Mouse (Mus musculus) spleen, postnatal 4 days (tissue): ENCODE data around the gene Fam53b.
A peak's percentile ranks its signal among the peaks of the same experiment; 100 is the strongest.

ENCODE experiments used
- DNase-seq, 2 experiments: peaks; one replicate each; pipeline ENCODE4 v3.0.0; 2022; ENCODE audit warnings: low spot score in 2 of 2

Fam53b gene

GRCm38 (mm10) chr7:132711579-132711978, 102.1 kb downstream of the Fam53b start:
- DNase-seq, result no peak

GRCm38 (mm10) chr7:132705130-132705529, 108.6 kb downstream of the Fam53b start:
- DNase-seq, result peak in 1 of 2 experiments; percentile 62

- no peak for DNase-seq
These were observed 109.3 kb downstream of the Fam53b start for GRCm38 (mm10) chr7:132704310-132704875.

- no peak for DNase-seq
These were observed 110.0 kb downstream of the Fam53b start for GRCm38 (mm10) chr7:132703515-132704309.

- no peak for DNase-seq
These were observed 111.1 kb downstream of the Fam53b start for GRCm38 (mm10) chr7:132702492-132703070.

GRCm38 (mm10) chr7:132702024-132702423, 111.7 kb downstream of the Fam53b start:
- no peak for DNase-seq

GRCm38 (mm10) chr7:132701412-132701811, 112.3 kb downstream of the Fam53b start:
- no peak for DNase-seq

- no peak for DNase-seq
These were observed 113.6 kb downstream of the Fam53b start for GRCm38 (mm10) chr7:132700107-132700506.

GRCm38 (mm10) chr7:132699639-132700038, 114.0 kb downstream of the Fam53b start:
- no peak for DNase-seq

- no peak for DNase-seq
These were observed 114.5 kb downstream of the Fam53b start for GRCm38 (mm10) chr7:132699165-132699564.

- DNase-seq, result no peak
These were observed 114.9 kb downstream of the Fam53b start for GRCm38 (mm10) chr7:132698737-132699136.

- DNase-seq, result no peak
These were observed 116.4 kb downstream of the Fam53b start for GRCm38 (mm10) chr7:132697258-132697796.

GRCm38 (mm10) chr7:132693561-132693960, 120.1 kb downstream of the Fam53b start:
- DNase-seq, result no peak

GRCm38 (mm10) chr7:132692719-132693118, 121.0 kb downstream of the Fam53b start:
- DNase-seq, result no peak

- DNase-seq, result no peak
These were observed 122.8 kb downstream of the Fam53b start for GRCm38 (mm10) chr7:132690716-132691472.

GRCm38 (mm10) chr7:132689722-132690121, 124.0 kb downstream of the Fam53b start:
- no peak for DNase-seq

GRCm38 (mm10) chr7:132688721-132689120, 125.0 kb downstream of the Fam53b start:
- DNase-seq, result no peak

- no peak for DNase-seq
These were observed 125.8 kb downstream of the Fam53b start for GRCm38 (mm10) chr7:132687897-132688296.

- DNase-seq, result no peak
These were observed 127.2 kb downstream of the Fam53b start for GRCm38 (mm10) chr7:132686515-132686914.

- no peak for DNase-seq
These were observed 129.8 kb downstream of the Fam53b start for GRCm38 (mm10) chr7:132683923-132684322.

GRCm38 (mm10) chr7:132682901-132683300, 130.8 kb downstream of the Fam53b start:
- DNase-seq, result no peak

- DNase-seq, result no peak
These were observed 131.3 kb downstream of the Fam53b start for GRCm38 (mm10) chr7:132682336-132682735.
